Comparison of ENCODE assay signal across 13 mouse cellular contexts in genomic region chr10:81022744-81023143, GRCm38 (mm10). TPM values are rescaled to one million over a fixed set of nuclear protein-coding genes. Genes with fewer than 3 reads are reported as not detected.
A peak's percentile ranks its signal among the peaks of the same experiment; 100 is the strongest.
DNase-seq lines count a peak whose midpoint lies in the region; TF ChIP-seq lines count a peak whose summit lies in the region.
"Had no signal": no experiment of that assay in that cellular context is flagged by ENCODE, and none has a peak within 500 bp of the region (broad histone marks: within the 10 kb centered on the region; RNA-seq: fewer than 3 reads in every experiment).

No protein-coding gene starts in this region.

- H3K4me2 ChIP-seq in CH12.LX (ENCODE audit: insufficient read depth, low read depth, poor library complexity, severe bottlenecking): no peak overlapping the region
- H3K4me2 ChIP-seq: limb, embryonic 13.5 days had no signal

- no peak overlapping the region for H3K9ac ChIP-seq in CH12.LX (ENCODE audit: insufficient read depth, low read depth)
- H3K9ac ChIP-seq: heart, embryonic 13.5 days; limb, embryonic 13.5 days had no signal

- in situ Hi-C loops in CH12.LX (cut with MboI; ENCODE audit: low pct_ligation_motif_present, low pct_unique_long_range_greater_than_20kb, low sequenced_read_pairs): no loop called here

- no peak for TF ChIP-seq EP300 in CH12.LX (IDR thresholded peaks at IDR 0.05; ENCODE audit: low read length)

- intact Hi-C loops in left cerebral cortex, adult 2 months (cut with DNase I): no loop called here

- dilution Hi-C loops in CH12.LX (cut with MboI; ENCODE audit: extremely low pct_ligation_motif_present, extremely low pct_unique_long_range_greater_than_20kb, low sequenced_read_pairs): no loop called here

- no peaks in the 10 kb centered on the region; a peak in 1 of 4 replicates for H3K4me1 ChIP-seq in CH12.LX (ENCODE audit: control insufficient read depth in 1 of 2, insufficient read depth in 2 of 2)

- no peak; the same call in 1 of the 2 replicates for TF ChIP-seq RAD21 in CH12.LX (IDR thresholded peaks at IDR 0.05; ENCODE audit: low read depth, low read length)

- no peak for TF ChIP-seq POLR2A in CH12.LX (IDR thresholded peaks at IDR 0.05; ENCODE audit: low read depth, low read length)
- no peak for TF ChIP-seq POLR2A in brain, embryonic 14.5 days (IDR thresholded peaks at IDR 0.05; ENCODE audit: borderline replicate concordance, extremely low read depth, insufficient read depth, insufficient read length, poor library complexity, severe bottlenecking)

- H3K79me2 ChIP-seq in CH12.LX (replicated peaks; ENCODE audit: control insufficient read depth, extremely low read depth, insufficient read depth, poor library complexity, severe bottlenecking): no peaks in the 10 kb centered on the region

- peak; percentile 38 for DNase-seq in cerebellum, adult 11-12 months
- DNase-seq in cerebellum, adult 8-10 months: no peak
- no peak for DNase-seq in left cerebral cortex, adult 2 months (ENCODE audit: extremely low spot score in 1 of 2, low spot score in 2 of 2)
- no peak for DNase-seq in left cerebral cortex, adult 11 months (ENCODE audit: low spot score)
- peak; percentile 31 for DNase-seq in CH12.LX (ENCODE audit: extremely low read depth)
- no peak for DNase-seq in brain, embryonic 14.5 days (ENCODE audit: low read depth)
- no peak for DNase-seq in embryo, embryonic 10 days (ENCODE audit: low spot score)
- DNase-seq in spleen, adult 12 weeks (ENCODE audit: low spot score): no peak
- DNase-seq: kidney, adult 11 months; thymus, postnatal 14 days had no signal

- TF ChIP-seq CTCF in left cerebral cortex, adult 2 months (IDR thresholded peaks at IDR 0.05): peak; percentile 43
- TF ChIP-seq CTCF in CH12.LX (conservative IDR thresholded peaks at IDR 0.05 in 1 of 2, IDR thresholded peaks at IDR 0.05 in 1 of 2; ENCODE audit: low read depth in 2 of 2, low read length in 2 of 2): peak in 1 of 2 experiments; percentile 53; a peak in 2 of 4 replicates
- peak; percentile 43; the same call in 1 of the 2 replicates for TF ChIP-seq CTCF in brain, embryonic 14.5 days (IDR thresholded peaks at IDR 0.05; ENCODE audit: borderline replicate concordance, extremely low read depth, insufficient read depth, insufficient read length)

- H3K36me3 ChIP-seq in CH12.LX (replicated peaks in 1 of 2; ENCODE audit: control insufficient read depth in 1 of 2, insufficient read depth in 1 of 2, low read length in 1 of 2): no peaks in the 10 kb centered on the region
- H3K36me3 ChIP-seq: heart, embryonic 13.5 days; limb, embryonic 13.5 days had no signal

- peaks cover 13% of the 10 kb centered on the region for H3K9me3 ChIP-seq in CH12.LX (replicated peaks; ENCODE audit: low read length)
- H3K9me3 ChIP-seq: heart, embryonic 13.5 days had no signal

- H3K27ac ChIP-seq in left cerebral cortex, adult 2 months: peak overlapping the region; percentile 55; the same call in 1 of the 2 replicates
- no peak overlapping the region for H3K27ac ChIP-seq in CH12.LX (ENCODE audit: insufficient read depth, low read depth)
- H3K27ac ChIP-seq: heart, embryonic 13.5 days; limb, embryonic 13.5 days had no signal

- peaks cover 67% of the 10 kb centered on the region for H3K27me3 ChIP-seq in CH12.LX (replicated peaks)

- H3K4me3 ChIP-seq in left cerebral cortex, adult 2 months: no peak overlapping the region
- no peak overlapping the region for H3K4me3 ChIP-seq in CH12.LX (replicated peaks in 1 of 3; ENCODE audit: low read depth in 2 of 3, low read length in 2 of 3, poor library complexity in 1 of 3)
- H3K4me3 ChIP-seq: heart, embryonic 13.5 days; limb, embryonic 13.5 days had no signal

TF ChIP-seq in CH12.LX, 34 proteins besides CTCF, POLR2A, EP300 and RAD21:
- TF ChIP-seq POLR2AphosphoS2 (IDR thresholded peaks at IDR 0.05; ENCODE audit: low read depth, low read length) (no peak), USF2 (conservative IDR thresholded peaks at IDR 0.05; ENCODE audit: low read depth, low read length) (no peak), TCF12 (IDR thresholded peaks at IDR 0.05; ENCODE audit: low read depth, low read length) (no peak), MXI1 (IDR thresholded peaks at IDR 0.05; ENCODE audit: low read depth, low read length) (no peak), JUN (IDR thresholded peaks at IDR 0.05; ENCODE audit: insufficient read depth, low read depth, low read length) (no peak), ELF1 (IDR thresholded peaks at IDR 0.05; ENCODE audit: low read depth, low read length) (no peak), ZC3H11A (IDR thresholded peaks at IDR 0.05; ENCODE audit: low read depth, low read length) (no peak), MYC (IDR thresholded peaks at IDR 0.05; ENCODE audit: low read depth, low read length) (no peak), RCOR1 (conservative IDR thresholded peaks at IDR 0.05; ENCODE audit: low read depth, low read length) (no peak), SIN3A (IDR thresholded peaks at IDR 0.05; ENCODE audit: low read length) (no peak), MAFK (IDR thresholded peaks at IDR 0.05; ENCODE audit: insufficient replicate concordance, low read length) (no peak), E2F4 (IDR thresholded peaks at IDR 0.05; ENCODE audit: insufficient replicate concordance, low read depth, low read length) (no peak), IRF4 (IDR thresholded peaks at IDR 0.05; ENCODE audit: low read depth, low read length) (no peak), ETS1 (conservative IDR thresholded peaks at IDR 0.05; ENCODE audit: low read depth, low read length) (no peak), BHLHE40 (IDR thresholded peaks at IDR 0.05; ENCODE audit: low read depth, low read length) (no peak), USF1 (IDR thresholded peaks at IDR 0.05; ENCODE audit: low read depth, low read length) (no peak), HCFC1 (IDR thresholded peaks at IDR 0.05; ENCODE audit: low read depth, low read length) (no peak), TBP (conservative IDR thresholded peaks at IDR 0.05; ENCODE audit: low read depth, low read length) (no peak)

RNA-seq across cellular contexts. Expression of gene Diras1, which starts 2.7 kb away (rescaled TPM):
- total RNA-seq in left cerebral cortex, adult 2 months (2021): 100 to 1,000 TPM; 100 to 116 TPM
- total RNA-seq in CH12.LX (2012; rRNA removed) (not detected in 2 replicates), CH12.LX (2014; rRNA removed) (not detected in 2 replicates)
- polyA plus RNA-seq in CH12.LX (2012; ENCODE audit: insufficient read length, low read depth): not detected in 2 replicates
- 41.5 and 66.5 TPM in 2 replicates for polyA plus RNA-seq in brain, embryonic 14.5 days (2012; rRNA removed)
- total RNA-seq: megakaryocyte-erythroid progenitor cell, adult 5-6 weeks had no signal

RNA-seq across cellular contexts. Expression of gene Gng7, which starts 8.0 kb away (rescaled TPM):
- total RNA-seq in left cerebral cortex, adult 2 months (2021): 100 to 1,000 TPM in 1 of 2 experiments, 10 to 100 TPM in 1; 66.6 to 111 TPM
- 0.46 and 0.47 TPM in 2 replicates for total RNA-seq in CH12.LX (2012; rRNA removed)
- total RNA-seq in CH12.LX (2014; rRNA removed): not detected in 2 replicates
- polyA plus RNA-seq in CH12.LX (2012; ENCODE audit: insufficient read length, low read depth): 0.24 and 0.68 TPM in 2 replicates
- polyA plus RNA-seq in brain, embryonic 14.5 days (2012; rRNA removed): 13.3 and 13.6 TPM in 2 replicates

RNA-seq across cellular contexts. Expression of gene Slc39a3, which starts 14.5 kb away (rescaled TPM):
- 10 to 100 TPM; 61.3 to 62.5 TPM for total RNA-seq in left cerebral cortex, adult 2 months (2021)
- 6.3 and 7.2 TPM in 2 replicates for total RNA-seq in CH12.LX (2012; rRNA removed)
- total RNA-seq in CH12.LX (2014; rRNA removed): 3.5 and 3.9 TPM in 2 replicates
- polyA plus RNA-seq in CH12.LX (2012; ENCODE audit: insufficient read length, low read depth): 4.2 and 4.3 TPM in 2 replicates
- 70.0 and 77.9 TPM in 2 replicates for polyA plus RNA-seq in brain, embryonic 14.5 days (2012; rRNA removed)

RNA-seq across cellular contexts. Expression of gene Sgta, which starts 37.2 kb away (rescaled TPM):
- 100 to 1,000 TPM; 171 to 173 TPM for total RNA-seq in left cerebral cortex, adult 2 months (2021)
- total RNA-seq in CH12.LX (2012; rRNA removed) (104 and 110 TPM in 2 replicates), CH12.LX (2014; rRNA removed) (61.1 and 67.6 TPM in 2 replicates)
- polyA plus RNA-seq in CH12.LX (2012; ENCODE audit: insufficient read length, low read depth): 118 and 123 TPM in 2 replicates
- 326 and 369 TPM in 2 replicates for polyA plus RNA-seq in brain, embryonic 14.5 days (2012; rRNA removed)

RNA-seq across cellular contexts. Expression of gene Thop1, which starts 47.1 kb away (rescaled TPM):
- total RNA-seq in left cerebral cortex, adult 2 months (2021): 10 to 100 TPM; 51.0 to 51.1 TPM
- total RNA-seq in CH12.LX (2012; rRNA removed): 123 and 136 TPM in 2 replicates
- total RNA-seq in CH12.LX (2014; rRNA removed): 70.9 and 81.1 TPM in 2 replicates
- polyA plus RNA-seq in CH12.LX (2012; ENCODE audit: insufficient read length, low read depth): 94.5 and 105 TPM in 2 replicates
- 69.5 and 86.1 TPM in 2 replicates for polyA plus RNA-seq in brain, embryonic 14.5 days (2012; rRNA removed)

Comparison
In these comparisons a context has a peak if more than half of its experiments do, and no peak if none do; other contexts are left out.
1. DNase-seq: peak in cerebellum, adult 11-12 months (single experiment) and CH12.LX (single experiment); none in cerebellum, adult 8-10 months (single experiment), left cerebral cortex, adult 2 months (0 of 2), left cerebral cortex, adult 11 months (single experiment), brain, embryonic 14.5 days (single experiment), embryo, embryonic 10 days (single experiment) and spleen, adult 12 weeks (single experiment).
2. RNA of gene Diras1, which starts 2.7 kb away (total RNA-seq): 100 to 116 TPM in left cerebral cortex, adult 2 months; not detected in CH12.LX; every median in the first group is over 100 times any median in the second.
3. RNA of gene Gng7, which starts 8.0 kb away (total RNA-seq): 66.6 to 111 TPM in left cerebral cortex, adult 2 months; 0.46 to 0.47 TPM in CH12.LX; every median in the first group is over 10 times any median in the second.
4. RNA of gene Slc39a3, which starts 14.5 kb away (total RNA-seq): 61.3 to 62.5 TPM in left cerebral cortex, adult 2 months; 3.5 to 7.2 TPM in CH12.LX; every median in the first group is over 4 times any median in the second.